Mouse (Mus musculus): Measurements from ENCODE around the gene Fuk.
"Not testable (repeated sequence)": the region's sequence is repeated elsewhere in the genome, so short reads cannot be mapped to it uniquely, and the experiment has no call there.

The Fuk gene

DNA sequence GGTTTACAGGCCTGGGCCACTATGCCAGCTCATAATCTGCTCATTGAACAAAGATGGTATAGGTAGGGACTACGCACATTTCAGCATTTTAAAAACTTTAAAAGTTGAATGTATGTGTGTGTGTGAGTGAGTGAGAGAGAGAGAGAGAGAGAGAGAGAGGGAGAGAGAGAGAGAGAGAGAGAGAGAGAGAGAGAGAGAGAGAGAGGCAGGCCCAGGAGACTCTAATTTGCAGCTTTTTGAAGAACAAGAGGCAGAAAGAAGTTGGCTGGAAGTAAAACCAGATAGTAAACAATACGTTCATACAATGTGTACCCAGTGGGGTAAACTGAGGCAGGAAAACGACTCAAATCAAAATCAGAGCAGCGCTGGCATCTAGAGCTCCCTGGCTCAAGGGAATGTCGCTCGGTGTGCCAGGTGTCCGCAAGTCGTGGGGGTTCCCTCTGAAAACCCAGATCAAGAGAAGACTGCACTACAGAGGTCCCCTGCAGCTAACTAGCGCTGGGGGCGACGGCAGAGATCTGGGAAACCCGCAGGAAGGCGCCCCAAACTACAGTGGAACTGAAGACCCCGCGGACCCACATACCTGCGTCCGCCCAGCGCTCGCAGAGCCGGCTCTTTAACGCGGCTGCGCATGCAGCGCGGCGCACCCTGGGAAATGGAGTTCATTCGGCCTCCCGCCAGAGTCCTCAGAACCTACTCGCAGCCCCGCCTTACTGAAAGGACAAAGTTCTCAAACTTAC, at the start of gene Fuk:
TSS of gene Fuk (minus strand) at position 650 of the 740 bp plus-strand sequence.
- DNase-seq (ENCODE audit: low spot score in 2 of 2) = peak; percentile 87 to 89

DNA sequence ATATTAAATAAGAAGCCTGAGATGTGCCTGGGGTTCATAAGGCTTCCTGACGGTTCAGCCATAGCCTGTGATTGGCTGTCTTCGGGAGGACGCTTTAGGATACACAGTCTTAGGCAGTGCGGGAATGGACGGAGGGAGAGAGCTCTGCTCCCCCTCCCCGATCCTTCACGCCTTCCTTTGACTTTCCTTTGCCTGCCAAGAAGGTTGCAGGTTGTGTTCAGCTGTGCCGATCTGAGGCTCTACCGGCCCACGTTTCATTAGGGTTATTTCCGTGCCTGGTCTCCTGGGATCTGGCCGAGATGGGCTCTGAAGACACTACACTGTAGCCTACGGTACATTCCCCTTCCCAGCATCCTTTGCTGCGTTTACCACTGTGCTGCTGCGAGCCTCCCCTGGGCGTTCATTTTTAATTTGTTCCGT, 47.8 kb upstream of the Fuk start:
- DNase-seq (ENCODE audit: low spot score in 2 of 2) = peak; percentile 49 to 53

DNA sequence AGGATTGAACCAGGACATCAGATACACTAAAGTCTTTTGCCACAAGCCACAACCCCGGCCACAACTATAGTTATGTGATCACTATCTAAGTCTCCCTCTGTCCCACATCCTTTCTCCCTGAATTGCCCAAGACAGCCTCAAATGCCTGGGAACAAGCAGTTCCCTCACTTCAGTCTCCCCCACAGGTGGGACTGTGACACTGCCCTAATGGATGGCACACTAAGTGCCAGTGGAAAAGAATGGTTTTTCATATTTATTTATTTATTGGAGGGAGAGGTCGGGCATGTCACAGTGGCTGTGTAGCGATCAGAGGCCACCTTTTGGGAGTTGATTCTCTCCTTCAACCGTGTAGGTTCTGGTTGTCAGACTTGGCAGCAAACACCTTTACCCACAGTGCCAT, 43.4 kb upstream of the Fuk start:
- DNase-seq (ENCODE audit: low spot score in 2 of 2) = no peak

DNA sequence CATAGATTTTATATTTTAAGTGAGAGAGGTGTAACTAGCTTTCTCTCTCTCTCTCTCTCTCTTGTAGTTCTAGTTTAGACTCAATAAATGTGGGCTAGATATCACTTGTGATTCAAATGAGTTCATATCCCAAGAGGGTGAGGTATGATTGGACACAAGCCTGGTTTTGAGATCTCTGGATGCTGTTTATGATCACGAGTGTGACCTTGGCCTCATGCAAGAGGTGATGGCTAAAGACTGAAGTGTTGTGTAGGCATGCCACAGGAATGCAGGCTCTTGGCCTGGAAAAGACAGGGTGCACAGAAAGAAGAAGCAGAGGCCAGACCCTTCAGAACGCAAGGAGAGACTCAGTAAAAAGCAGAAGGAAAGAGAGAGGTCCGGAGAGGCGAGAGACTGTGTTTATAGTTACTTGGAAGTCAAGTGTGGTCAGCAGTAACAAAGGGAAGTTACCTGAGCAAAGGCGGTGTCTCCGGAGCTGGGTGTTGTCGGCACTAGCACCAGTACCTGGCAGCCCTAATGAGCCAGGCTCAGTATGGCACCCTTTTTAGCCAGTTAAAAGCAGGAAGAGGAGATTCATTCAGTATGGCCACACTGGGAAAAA, 42.1 kb upstream of the Fuk start:
- no peak for DNase-seq (ENCODE audit: low spot score in 2 of 2)

DNA sequence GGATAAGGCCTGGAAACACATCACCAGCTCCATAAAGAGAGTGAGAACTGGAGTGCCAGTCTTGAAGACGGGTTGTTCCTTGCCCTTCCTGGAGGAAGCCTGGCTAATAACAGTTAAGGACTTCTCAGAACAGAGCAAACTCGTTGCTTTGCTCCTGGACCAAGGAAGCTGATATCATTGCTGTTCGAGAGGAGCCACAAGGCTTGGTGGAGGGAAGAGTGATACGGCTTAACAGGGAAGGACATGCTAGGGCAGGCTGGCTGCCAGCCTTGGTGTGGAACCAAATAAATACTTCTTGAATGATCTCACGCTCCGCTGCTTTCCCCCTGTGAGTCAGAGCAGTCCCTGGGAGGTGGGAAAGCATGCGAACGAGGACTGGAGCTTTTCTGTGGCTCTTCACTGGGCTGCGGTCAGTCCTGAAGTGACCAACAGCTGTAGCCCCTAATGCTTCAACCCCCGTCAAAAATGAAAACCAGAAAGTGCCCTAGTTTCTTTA, 39.2 kb upstream of the Fuk start:
- peak in 1 of 2 experiments; percentile 49 for DNase-seq (ENCODE audit: low spot score in 2 of 2)

DNA sequence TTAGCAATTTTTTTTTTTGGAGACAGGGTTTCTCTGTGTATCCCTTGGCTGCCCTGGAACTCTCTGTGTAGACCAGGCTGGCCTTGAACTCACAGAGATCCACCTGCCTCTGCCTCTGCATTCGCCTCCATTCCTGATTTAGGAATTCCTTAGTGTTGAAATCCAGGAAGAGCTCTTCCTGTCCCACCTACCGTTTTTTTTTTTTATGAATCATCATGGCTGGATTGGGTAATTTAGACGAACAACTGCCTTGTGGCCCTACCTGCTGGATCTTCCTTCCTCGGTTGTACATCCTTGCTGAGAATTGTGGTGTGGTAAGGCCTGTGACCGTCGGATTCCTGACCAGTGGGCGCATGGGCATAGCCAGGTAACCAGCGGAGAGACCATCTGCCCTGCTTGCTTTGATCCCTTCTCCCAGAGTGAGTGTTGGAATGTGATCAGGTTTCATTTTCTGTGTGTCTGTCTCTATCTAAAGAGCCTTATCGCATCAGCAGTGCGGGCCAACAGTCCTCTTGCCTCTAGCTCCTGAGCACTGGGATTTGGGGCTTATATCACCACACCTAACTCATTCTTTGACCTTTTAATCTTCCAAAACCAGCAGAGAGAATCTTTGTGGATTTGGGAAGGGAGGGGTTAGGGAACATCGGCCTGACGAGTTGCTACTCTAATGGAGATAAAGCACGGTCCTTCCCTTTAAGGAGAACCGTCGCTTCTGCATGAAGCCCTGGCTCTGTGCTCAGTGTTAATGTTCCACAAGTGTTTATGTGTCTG, 38.6 kb upstream of the Fuk start:
- DNase-seq (ENCODE audit: low spot score in 2 of 2) = no peak

DNA sequence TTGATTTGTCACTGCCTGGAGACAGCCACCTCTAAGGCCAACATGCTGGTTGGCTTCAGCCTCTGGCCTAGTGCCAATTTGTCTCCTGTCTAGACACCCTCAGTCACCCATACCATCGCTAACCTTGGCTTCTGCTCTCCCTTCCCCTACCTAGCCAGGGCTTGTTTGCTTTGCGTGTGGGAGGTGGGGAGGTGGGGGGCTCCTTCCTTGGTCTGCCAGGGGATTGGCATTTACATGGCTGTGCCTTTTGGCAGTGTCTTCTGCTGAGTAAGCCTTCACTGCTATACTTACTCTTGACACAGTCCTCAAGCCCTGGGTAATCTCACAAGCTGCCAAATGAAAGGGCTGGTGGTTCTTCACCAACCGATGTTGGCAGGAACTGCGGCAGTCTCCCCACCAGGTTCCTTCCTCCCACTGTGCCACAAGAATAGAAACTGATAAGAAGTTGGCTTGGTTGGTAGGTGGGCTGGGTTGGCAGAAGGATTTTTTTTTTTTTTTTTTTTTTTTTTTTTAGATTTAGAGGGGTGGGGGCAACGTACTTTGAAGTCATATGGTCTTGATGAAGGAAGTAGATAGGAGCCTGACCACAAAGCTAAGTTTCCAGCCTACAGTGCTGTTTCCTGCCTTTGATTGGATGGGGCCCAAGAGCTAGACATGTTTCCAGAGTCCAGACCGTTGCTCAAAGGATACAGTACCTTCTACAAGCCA, 36.7 kb upstream of the Fuk start:
- peak; percentile 65 to 73 for DNase-seq (ENCODE audit: low spot score in 2 of 2)

DNA sequence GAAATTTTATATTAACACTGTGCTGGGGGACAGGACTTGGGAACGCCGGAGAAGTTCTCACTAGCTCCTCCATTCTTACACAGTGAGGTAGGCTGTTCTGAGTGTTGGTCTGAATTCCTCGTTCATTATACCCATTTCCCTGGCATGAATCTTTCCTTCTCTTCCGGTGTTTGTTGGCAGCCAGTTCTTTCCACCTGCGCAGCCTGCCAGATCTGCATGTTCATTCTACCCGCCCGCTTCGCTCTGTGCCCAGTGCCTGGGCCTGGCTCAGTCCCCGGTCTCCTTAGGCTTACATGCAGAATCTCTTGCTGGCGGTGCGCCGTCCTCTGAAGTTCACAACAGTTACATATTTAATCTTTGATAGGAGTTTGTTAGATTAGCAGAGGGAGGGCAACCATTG, 33.9 kb upstream of the Fuk start:
- no peak for DNase-seq (ENCODE audit: low spot score in 2 of 2)

DNA sequence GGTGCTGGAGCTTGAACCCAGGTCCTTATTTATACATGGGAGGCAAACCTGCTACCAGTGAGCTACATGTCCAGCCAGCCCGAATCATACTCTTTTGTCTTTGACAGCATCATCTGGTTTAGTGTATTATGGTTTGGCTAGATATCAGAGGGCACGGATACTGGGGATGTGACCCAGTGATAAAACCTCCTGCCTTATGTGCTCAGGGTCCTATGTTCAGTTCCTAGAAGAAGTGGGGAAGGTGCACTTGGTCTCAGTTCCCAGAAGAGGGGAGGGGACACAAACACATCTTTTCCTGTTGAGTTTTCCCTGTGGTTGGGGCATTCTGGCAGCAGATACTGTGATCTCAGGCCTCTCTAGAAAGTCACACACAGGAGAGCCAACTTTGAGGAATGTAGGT, 31.0 kb upstream of the Fuk start:
- DNase-seq (ENCODE audit: low spot score in 2 of 2) = no peak

DNA sequence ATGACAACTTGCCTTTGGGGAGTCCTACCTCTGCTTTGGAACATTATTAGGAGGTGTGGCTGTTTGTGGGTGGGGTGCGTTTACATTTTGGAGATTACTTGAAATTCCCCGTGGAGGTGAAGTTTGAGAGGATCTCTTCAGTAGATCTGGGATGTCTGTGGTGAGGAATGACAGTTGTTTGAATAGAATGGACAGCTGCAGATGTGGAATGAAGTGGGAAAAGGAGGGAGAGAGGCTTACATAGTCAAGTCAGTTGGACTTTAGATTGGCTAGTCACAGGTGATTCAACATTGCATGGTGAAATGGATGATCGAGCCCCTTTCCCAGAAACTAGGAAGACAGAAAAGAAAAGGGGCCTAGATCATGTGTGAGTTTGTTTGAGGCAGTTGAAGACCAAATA, 30.2 kb upstream of the Fuk start:
- DNase-seq (ENCODE audit: low spot score in 2 of 2) = no peak

DNA sequence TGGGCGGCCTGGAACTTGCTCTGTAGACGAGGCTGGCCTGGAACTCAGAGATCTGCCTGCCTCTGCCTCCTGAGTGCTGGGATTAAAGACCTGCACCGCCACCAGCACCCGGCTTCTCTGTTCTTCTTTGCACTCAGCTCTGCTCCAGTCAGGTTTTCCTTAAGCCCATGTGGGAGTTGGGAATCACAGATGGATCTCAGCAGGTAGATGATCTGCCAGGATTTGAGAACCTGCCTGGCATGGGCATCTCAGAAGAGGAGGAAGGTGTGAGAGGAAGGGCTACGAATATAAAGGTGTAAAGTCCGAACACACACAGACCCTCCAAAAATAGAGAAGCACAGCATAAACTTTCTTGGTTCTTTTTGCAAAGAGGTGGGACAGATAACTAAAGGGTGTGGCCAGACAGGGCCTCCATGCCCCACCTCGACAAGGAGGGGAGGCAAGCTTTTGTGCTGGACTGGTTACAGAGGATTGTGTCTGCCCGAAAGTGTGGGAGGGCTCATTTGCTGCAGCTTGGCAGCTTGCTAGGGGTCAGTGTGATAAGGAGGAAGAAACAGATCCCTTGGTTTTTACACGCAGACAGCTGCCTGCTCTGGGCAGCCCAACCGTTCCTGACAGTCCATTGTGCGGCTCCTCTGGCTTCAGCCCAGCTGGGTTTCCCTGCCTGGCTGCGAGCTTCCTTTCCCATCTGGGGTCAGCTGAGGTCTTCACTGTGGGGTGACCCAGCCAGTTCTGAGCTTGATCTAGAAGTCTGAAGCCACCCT, 29.1 kb upstream of the Fuk start:
- no peak for DNase-seq (ENCODE audit: low spot score in 2 of 2)

DNA sequence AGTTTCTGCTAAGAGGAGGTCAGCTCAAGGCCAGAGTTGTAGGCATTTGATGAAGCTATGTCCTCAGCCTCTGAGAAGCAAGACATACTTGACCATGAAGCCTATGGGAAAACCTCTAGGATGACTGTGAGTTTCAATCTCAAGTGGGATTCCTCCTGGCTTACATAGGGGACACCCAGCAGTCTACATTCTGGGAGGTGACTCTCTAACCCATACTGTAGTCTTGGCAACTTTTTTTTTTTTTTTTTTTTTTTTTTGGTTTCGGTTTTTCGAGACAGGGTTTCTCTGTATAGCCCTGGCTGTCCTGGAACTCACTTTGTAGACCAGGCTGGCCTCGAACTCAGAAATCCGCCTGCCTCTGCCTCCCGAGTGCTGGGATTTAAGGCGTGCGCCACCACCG, 27.4 kb upstream of the Fuk start:
- DNase-seq (ENCODE audit: low spot score in 2 of 2) = not testable (repeated sequence)

DNA sequence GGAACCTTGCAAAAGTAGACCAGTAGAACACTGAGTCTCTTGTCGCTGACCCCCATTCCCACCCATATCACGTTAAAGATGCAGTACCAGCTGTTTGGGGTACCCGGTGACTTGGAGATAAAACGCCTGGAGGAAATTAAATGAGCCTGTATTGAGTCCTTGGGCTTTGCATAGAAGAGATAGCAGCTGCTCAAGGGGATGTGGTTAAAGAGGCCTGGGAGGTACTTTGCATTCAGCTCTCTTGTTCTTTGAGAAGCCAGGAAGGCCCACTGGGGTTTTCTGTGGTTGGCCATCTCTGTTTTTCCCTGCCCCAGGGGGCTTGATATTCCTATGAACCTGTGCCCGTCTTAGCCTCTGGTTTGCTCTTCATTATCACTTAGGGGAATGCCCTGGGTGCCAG, 26.8 kb upstream of the Fuk start:
- no peak for DNase-seq (ENCODE audit: low spot score in 2 of 2)

DNA sequence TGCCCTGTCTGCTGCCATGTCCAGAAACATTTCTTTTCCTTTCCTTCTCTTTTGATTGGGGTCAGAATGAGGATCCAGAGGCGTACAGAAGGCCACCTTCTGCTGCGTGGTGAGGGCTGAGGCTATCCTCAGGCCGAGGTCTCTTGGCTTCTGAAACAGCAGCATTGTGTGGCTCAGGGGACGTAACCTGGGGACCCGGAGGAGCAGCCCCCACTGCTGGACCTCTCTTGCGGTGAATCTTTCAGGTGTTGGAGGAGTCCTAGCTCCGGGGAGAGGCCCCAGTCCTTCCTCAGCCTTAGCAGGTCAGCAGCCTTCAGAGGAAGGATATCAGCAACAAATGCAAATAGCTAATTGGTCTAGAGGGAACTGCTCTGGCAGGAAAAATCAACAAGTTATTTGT, 26.1 kb upstream of the Fuk start:
- DNase-seq (ENCODE audit: low spot score in 2 of 2) = no peak

DNA sequence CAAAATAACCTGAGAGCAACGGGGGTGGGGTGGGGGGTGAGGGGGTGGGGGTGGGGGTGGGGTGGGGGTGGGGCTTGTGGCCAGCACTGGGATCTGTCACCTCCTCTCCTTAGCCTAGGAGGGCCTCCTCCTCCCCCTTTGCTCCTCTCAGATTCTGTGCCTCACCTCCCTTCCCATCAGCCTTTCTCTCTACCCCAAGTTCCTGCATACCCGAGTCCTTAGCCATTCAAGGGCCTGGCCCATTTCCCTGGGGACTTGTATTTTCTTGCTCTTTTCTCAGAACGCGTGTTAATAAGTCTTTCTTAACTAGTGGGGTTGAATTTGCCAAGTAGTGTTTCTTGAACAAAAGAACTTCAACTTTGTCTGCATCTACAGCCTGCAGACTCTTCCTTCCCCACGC, 24.4 kb upstream of the Fuk start:
- DNase-seq (ENCODE audit: low spot score in 2 of 2) = no peak

DNA sequence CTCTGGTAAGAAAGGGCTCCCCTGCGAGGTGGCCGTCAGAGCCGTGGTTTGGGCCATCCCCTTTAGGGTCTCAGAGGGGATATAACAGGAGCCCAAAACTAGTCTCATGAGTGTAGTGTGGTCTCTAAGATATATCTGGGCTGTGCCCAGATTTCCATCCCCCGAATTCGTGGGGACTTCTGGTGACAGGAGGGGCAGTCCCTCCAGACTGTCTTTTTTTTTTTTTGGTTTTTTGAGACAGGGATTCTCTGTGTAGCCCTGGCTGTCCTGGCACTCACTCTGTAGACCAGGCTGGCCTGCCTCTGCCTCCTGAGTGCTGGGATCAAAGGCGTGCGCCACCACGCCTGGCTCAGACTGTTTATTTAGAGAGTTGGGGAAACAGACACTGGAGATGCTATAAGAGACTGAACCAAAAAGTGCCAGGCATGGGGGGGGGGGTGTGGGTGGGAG, 23.4 kb upstream of the Fuk start:
- DNase-seq (ENCODE audit: low spot score in 2 of 2) = no peak

DNA sequence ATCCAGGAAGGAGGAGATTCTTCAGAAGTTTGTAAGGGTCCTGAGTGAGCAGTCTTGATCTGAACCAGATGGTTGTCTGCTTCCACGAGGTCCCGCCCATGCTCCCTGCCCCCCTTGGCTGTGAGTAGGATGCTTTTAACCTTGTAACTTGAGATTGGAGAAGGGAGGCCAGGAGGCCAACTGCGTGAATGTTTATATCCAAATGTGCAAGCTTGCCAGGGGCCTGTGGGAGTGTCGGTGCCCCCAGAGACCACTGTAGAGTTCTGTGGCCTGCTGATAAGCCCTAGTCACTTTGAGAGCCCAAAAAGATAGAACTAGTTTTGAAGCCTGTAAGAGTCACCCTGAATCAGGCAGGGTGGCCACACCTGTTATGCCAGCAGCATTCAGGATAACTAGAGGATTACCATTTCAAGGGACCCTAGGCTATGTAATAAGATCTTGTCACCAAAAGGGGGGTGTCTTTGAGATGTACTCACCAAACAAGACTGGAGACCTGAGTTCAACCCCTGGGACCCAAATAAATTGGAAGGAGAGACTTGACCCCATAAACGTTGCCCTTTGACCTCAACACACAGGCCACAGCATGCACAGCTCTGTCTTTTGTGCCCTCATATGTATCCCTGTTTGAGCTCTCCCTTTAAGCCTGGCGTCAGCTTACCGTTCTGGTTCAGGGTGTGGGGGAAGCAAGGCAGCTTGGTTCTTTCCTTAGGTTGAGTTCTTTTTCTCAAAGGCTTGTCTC, 19.4 kb upstream of the Fuk start:
- no peak for DNase-seq (ENCODE audit: low spot score in 2 of 2)

DNA sequence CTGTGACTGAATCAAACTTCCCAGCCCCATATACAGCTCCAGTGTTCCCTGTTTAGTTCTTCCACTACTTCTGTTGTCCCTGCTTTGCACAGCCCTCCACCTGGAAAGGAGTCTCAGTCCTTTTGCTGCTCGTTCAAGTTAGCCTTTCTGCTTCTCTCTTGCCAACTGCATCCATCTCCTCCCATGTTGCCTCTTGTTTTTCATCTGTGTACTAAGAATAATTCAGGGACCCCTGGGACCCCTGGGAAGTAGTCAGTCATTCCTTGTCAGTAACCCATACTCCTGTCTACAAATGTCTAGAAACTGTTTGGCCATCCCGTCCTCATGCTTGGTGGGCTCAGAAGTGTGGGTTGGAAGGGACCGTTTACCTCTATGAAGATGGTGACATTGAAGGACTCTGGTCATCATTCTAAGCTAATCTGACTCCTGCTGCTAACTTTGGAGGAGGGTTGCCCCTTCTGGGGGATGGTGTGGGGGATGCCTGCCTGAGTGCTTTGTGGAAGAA, 18.5 kb upstream of the Fuk start:
- DNase-seq (ENCODE audit: low spot score in 2 of 2) = no peak

DNA sequence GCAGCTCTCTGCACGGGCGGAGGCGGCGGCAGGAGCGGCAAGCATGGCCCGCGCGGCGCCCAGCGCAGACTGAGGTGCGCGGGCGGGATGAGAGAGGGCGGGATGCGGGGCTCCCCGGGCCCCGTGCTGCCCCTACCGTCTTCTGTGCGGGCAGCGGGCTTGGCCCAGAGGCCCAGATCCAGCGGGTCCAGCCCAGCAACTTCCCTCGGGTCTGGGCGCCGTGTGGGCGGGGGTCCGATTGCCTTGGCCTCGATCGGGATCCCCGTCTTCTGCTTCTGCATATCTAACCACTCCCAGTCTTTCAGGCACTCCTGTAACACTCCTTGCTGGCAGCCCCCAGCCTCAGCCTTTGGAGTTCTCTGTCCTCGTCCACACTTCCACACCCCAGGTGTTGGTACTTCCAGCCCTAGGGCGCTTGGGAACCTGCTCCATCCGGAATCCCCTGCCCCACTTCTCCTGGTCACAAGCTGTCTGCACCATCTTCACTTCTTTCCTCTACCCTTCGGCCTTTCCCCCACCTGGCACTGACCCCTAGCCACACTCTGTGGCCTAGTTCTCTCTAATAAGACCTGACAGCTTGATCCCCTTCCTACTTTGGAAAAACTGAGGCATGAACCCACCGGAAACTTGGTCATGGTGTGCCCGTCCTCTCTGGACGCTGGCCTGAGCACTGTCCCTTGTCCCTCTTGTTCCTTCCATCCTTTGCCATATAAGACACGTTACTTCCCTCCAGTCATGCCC, 17.9 kb upstream of the Fuk start:
- DNase-seq (ENCODE audit: low spot score in 2 of 2) = peak in 1 of 2 experiments; percentile 62
